ENCODE assay signal across 13 mouse cellular contexts in the genomic region with DNA sequence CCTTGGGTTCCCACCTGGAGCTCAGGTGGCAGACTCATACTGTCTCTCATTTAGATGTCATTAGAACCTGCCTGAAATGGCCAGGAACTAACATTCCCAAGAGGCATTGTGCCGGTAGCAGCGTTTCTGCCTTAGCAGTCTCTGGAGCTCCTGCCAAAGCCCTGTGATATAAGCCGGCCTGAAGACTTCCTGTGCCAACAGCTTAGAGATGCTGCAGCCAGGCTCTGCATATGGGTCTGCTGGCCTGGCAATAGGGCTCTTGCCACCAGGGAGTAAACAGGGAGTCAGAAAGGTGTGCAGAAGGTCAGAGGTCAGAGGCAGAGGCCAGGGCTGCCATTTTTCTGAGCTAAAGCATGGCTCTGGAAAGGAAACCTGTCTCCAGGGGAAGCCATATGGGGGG. TPM values are rescaled to one million over a fixed set of nuclear protein-coding genes. Genes with fewer than 3 reads are reported as not detected.
DNase-seq lines count a peak whose midpoint lies in the region; ATAC-seq and TF ChIP-seq lines count a peak whose summit lies in the region.
"Had no signal": no experiment of that assay in that cellular context is flagged by ENCODE, and none has a peak within 500 bp of the region (broad histone marks: within the 10 kb centered on the region; RNA-seq: fewer than 3 reads in every experiment).

No protein-coding gene starts in this region.

- 0 out of 2 replicates have a peak overlapping the region, but pooled peaks have one; percentile 11 for H3K27ac ChIP-seq in forebrain, embryonic 15.5 days (replicated peaks)
- H3K27ac ChIP-seq in forebrain, embryonic 14.5 days (ENCODE audit: low read depth, low read length), result no peak overlapping the region
- H3K27ac ChIP-seq in kidney, embryonic 15.5 days, result peak overlapping the region; percentile 90
- H3K27ac ChIP-seq in testis, adult 2 months (ENCODE audit: control insufficient read depth, insufficient read depth, low read depth, low read length), result no peak overlapping the region
- no peak overlapping the region for H3K27ac ChIP-seq in liver, postnatal 0 days (ENCODE audit: low read depth)

- H3K4me3 ChIP-seq in forebrain, embryonic 15.5 days, result no peak overlapping the region
- no peak overlapping the region for H3K4me3 ChIP-seq in forebrain, embryonic 14.5 days (ENCODE audit: low read depth, low read length)
- no peak overlapping the region for H3K4me3 ChIP-seq in kidney, embryonic 15.5 days (replicated peaks)
- H3K4me3 ChIP-seq in testis, adult 2 months (ENCODE audit: control insufficient read depth, low read depth, low read length), result peak overlapping the region; percentile 60
- no peak overlapping the region for H3K4me3 ChIP-seq in liver, postnatal 0 days (ENCODE audit: low read depth, low read length)
- H3K4me3 ChIP-seq: forebrain, embryonic 10.5 days had no signal

- H3K4me2 ChIP-seq in forebrain, embryonic 15.5 days (replicated peaks), result no peak overlapping the region
- no peak overlapping the region for H3K4me2 ChIP-seq in forebrain, embryonic 14.5 days (ENCODE audit: low read length)
- H3K4me2 ChIP-seq in kidney, embryonic 15.5 days, result no peak overlapping the region
- no peak overlapping the region for H3K4me2 ChIP-seq in liver, postnatal 0 days (ENCODE audit: low read depth, low read length)

- no peak for ATAC-seq in forebrain, embryonic 15.5 days (replicated peaks)
- no peak for ATAC-seq in forebrain, embryonic 14.5 days
- no peak for ATAC-seq in kidney, embryonic 15.5 days (replicated peaks; ENCODE audit: low FRiP score)
- no peak for ATAC-seq in liver, postnatal 0 days

- TF ChIP-seq EP300 in liver, postnatal 0 days (IDR thresholded peaks at IDR 0.05; ENCODE audit: low read depth), result no peak

- no peak overlapping the region for H3K9ac ChIP-seq in forebrain, embryonic 15.5 days (replicated peaks)
- H3K9ac ChIP-seq in forebrain, embryonic 14.5 days (ENCODE audit: low read length), result no peak overlapping the region
- no peak overlapping the region for H3K9ac ChIP-seq in kidney, embryonic 15.5 days
- no peak overlapping the region for H3K9ac ChIP-seq in liver, postnatal 0 days (replicated peaks)

- H3K9me3 ChIP-seq in forebrain, embryonic 15.5 days, result no peaks in the 10 kb centered on the region
- H3K9me3 ChIP-seq in forebrain, embryonic 14.5 days (replicated peaks; ENCODE audit: control insufficient read depth, low read length), result no peaks in the 10 kb centered on the region
- no peaks in the 10 kb centered on the region for H3K9me3 ChIP-seq in kidney, embryonic 15.5 days (replicated peaks)
- no peaks in the 10 kb centered on the region for H3K9me3 ChIP-seq in liver, postnatal 0 days (ENCODE audit: low read length)
- H3K9me3 ChIP-seq: forebrain, embryonic 10.5 days had no signal

- DNase-seq in forebrain, embryonic 14.5 days (ENCODE audit: low spot score), result no peak
- no peak for DNase-seq in kidney, adult 11 months
- no peak for DNase-seq in testis, postnatal 14 days (ENCODE audit: low spot score)
- DNase-seq in liver, postnatal 0 days, result no peak
- no peak for DNase-seq in ovary, postnatal 10 days (ENCODE audit: low spot score)
- DNase-seq: adrenal gland, postnatal 25 days; embryo, embryonic 11 days; gastrocnemius, postnatal 25 days; thymus, postnatal 36 days had no signal

- no peaks in the 10 kb centered on the region for H3K27me3 ChIP-seq in forebrain, embryonic 15.5 days
- no peaks in the 10 kb centered on the region for H3K27me3 ChIP-seq in forebrain, embryonic 14.5 days (replicated peaks; ENCODE audit: control insufficient read depth, insufficient read depth, low read length)
- H3K27me3 ChIP-seq in kidney, embryonic 15.5 days, result no peaks in the 10 kb centered on the region
- no peaks in the 10 kb centered on the region for H3K27me3 ChIP-seq in testis, adult 2 months (ENCODE audit: control insufficient read depth, insufficient read depth, low read length)
- no peaks in the 10 kb centered on the region for H3K27me3 ChIP-seq in liver, postnatal 0 days (ENCODE audit: insufficient read depth, low read length)

- H3K4me1 ChIP-seq in forebrain, embryonic 15.5 days, result no peaks in the 10 kb centered on the region
- H3K4me1 ChIP-seq in forebrain, embryonic 14.5 days (ENCODE audit: control insufficient read depth, insufficient read depth, low read length), result no peaks in the 10 kb centered on the region
- peaks cover 53% of the 10 kb centered on the region for H3K4me1 ChIP-seq in kidney, embryonic 15.5 days
- peaks cover 7% of the 10 kb centered on the region; the same call in 1 of the 2 replicates for H3K4me1 ChIP-seq in testis, adult 2 months (ENCODE audit: control insufficient read depth, insufficient read depth, low read length)
- peaks cover 5% of the 10 kb centered on the region; the same call in 1 of the 2 replicates for H3K4me1 ChIP-seq in liver, postnatal 0 days (ENCODE audit: insufficient read depth)

- TF ChIP-seq POLR2A in testis, adult 2 months (IDR thresholded peaks at IDR 0.05; ENCODE audit: control insufficient read depth, low read depth, low read length), result no peak

- H3K36me3 ChIP-seq in forebrain, embryonic 15.5 days, result peaks cover 10% of the 10 kb centered on the region
- H3K36me3 ChIP-seq in forebrain, embryonic 14.5 days (ENCODE audit: control insufficient read depth, insufficient read depth, low read length), result peaks cover 20% of the 10 kb centered on the region
- H3K36me3 ChIP-seq in kidney, embryonic 15.5 days, result no peaks in the 10 kb centered on the region
- peaks cover 3% of the 10 kb centered on the region for H3K36me3 ChIP-seq in testis, adult 2 months (ENCODE audit: control insufficient read depth, insufficient read depth, low read length)
- H3K36me3 ChIP-seq in liver, postnatal 0 days (replicated peaks; ENCODE audit: insufficient read depth, low read length), result no peaks in the 10 kb centered on the region

- no peak for TF ChIP-seq CTCF in testis, adult 2 months (IDR thresholded peaks at IDR 0.05; ENCODE audit: control insufficient read depth, insufficient read depth, insufficient replicate concordance, low read depth, low read length)
- TF ChIP-seq CTCF in liver, postnatal 0 days (IDR thresholded peaks at IDR 0.05; ENCODE audit: low read depth), result no peak

- 70% methylated on average over 3 of the region's 3 CpGs for WGBS in forebrain, embryonic 15.5 days
- WGBS in forebrain, embryonic 14.5 days, result 76% methylated on average over 3 of the region's 3 CpGs
- WGBS in kidney, embryonic 15.5 days, result 52% methylated on average over 3 of the region's 3 CpGs
- 73% methylated on average over 3 of the region's 3 CpGs for WGBS in liver, postnatal 0 days (ENCODE audit: insufficient replicate concordance)

RNA-seq across cellular contexts. Expression of a gene that starts 33.2 kb away (rescaled TPM):
- 21.6 and 28.1 TPM in 2 replicates for polyA plus RNA-seq in forebrain, embryonic 15.5 days (2015; fragmentation: Nextera tagmentation; extraction: Ambion mirVana)
- 21.3 and 33.6 TPM in 2 replicates for polyA plus RNA-seq in forebrain, embryonic 14.5 days (2014; fragmentation: Nextera tagmentation; extraction: Ambion mirVana)
- polyA plus RNA-seq in kidney, embryonic 15.5 days (2015; fragmentation: Nextera tagmentation; extraction: Ambion mirVana), result 11.2 and 14.0 TPM in 2 replicates
- polyA plus RNA-seq in testis, adult 2 months (2012; rRNA removed), result 46.5 and 54.3 TPM in 2 replicates
- 0.40 and 0.50 TPM in 2 replicates for polyA plus RNA-seq in liver, postnatal 0 days (2015; fragmentation: Nextera tagmentation; extraction: Ambion mirVana)

RNA-seq across cellular contexts. Expression of a gene that starts 51.2 kb away (rescaled TPM):
- polyA plus RNA-seq in forebrain, embryonic 15.5 days (2015; fragmentation: Nextera tagmentation; extraction: Ambion mirVana), result 10.0 and 10.8 TPM in 2 replicates
- polyA plus RNA-seq in forebrain, embryonic 14.5 days (2014; fragmentation: Nextera tagmentation; extraction: Ambion mirVana), result 8.0 and 12.0 TPM in 2 replicates
- 35.0 and 40.9 TPM in 2 replicates for polyA plus RNA-seq in kidney, embryonic 15.5 days (2015; fragmentation: Nextera tagmentation; extraction: Ambion mirVana)
- polyA plus RNA-seq in testis, adult 2 months (2012; rRNA removed), result 3.1 and 4.5 TPM in 2 replicates
- 3.8 and 4.4 TPM in 2 replicates for polyA plus RNA-seq in liver, postnatal 0 days (2015; fragmentation: Nextera tagmentation; extraction: Ambion mirVana)

Comparison
In these comparisons a context has a peak if more than half of its experiments do, and no peak if none do; other contexts are left out.
1. H3K27ac ChIP-seq: peak in forebrain, embryonic 15.5 days (single experiment) and kidney, embryonic 15.5 days (single experiment); none in forebrain, embryonic 14.5 days (single experiment), testis, adult 2 months (single experiment) and liver, postnatal 0 days (single experiment).